Mouse (Mus musculus) spleen, adult 10 weeks (tissue): Measurements from ENCODE around the gene Fcrl6. TPM values are rescaled to one million over a fixed set of nuclear protein-coding genes. Genes with fewer than 3 reads are reported as not detected.

Experiments used
- polyA plus RNA-seq: library from polyadenylated mRNA; stranded (reverse); fragments of 350-450 nt; fragmentation: Illumina TruSeq; extraction: RNeasy Lipid Tissue Mini Kit (QIAGEN cat#74804); gene quantifications from one replicate; pipeline ENCODE4 v1.2.3, GENCODE M21; 2015; ENCODE audit warnings: low replicate concordance; ENCODE audit not compliant: insufficient read depth

Gene Fcrl6
- 0.19 TPM for polyA plus RNA-seq

GRCm38 (mm10) chr1:172602326-172602725, at the start of gene Fcrl6:
Gene Fcrl6, minus strand, starts transcription at chr1:172602551.

GRCm38 (mm10) chr1:172632451-172633326, 30.3 kb upstream of the Fcrl6 start, which contains the start of gene Dusp23:
Gene Dusp23, minus strand, starts transcription at chr1:172632962.

GRCm38 (mm10) chr1:172590385-172590784, 12.0 kb downstream of the Fcrl6 start, which contains the start of gene Slamf8:
Gene Slamf8, minus strand, starts transcription at chr1:172590568.

GRCm38 (mm10) chr1:172555638-172556037, 46.7 kb downstream of the Fcrl6 start, which contains the start of gene Vsig8:
Gene Vsig8, plus strand, starts transcription at chr1:172555938.

Other genes starting within 250 kb of the Fcrl6 start
- 33.5 TPM for gene Pigm, start 226.0 kb downstream of the Fcrl6 start, polyA plus RNA-seq
- gene Slamf9, start 127.2 kb downstream of the Fcrl6 start, polyA plus RNA-seq: 9.1 TPM
- 3.2 TPM for gene Igsf9, start 120.8 kb downstream of the Fcrl6 start, polyA plus RNA-seq
- gene Tagln2, start 102.5 kb downstream of the Fcrl6 start, polyA plus RNA-seq: 194 TPM
- 0.50 TPM for gene Cfap45, start 81.8 kb downstream of the Fcrl6 start, polyA plus RNA-seq
- not detected for gene Vsig8, start 46.6 kb downstream of the Fcrl6 start, polyA plus RNA-seq
- gene Slamf8, start 12.0 kb downstream of the Fcrl6 start, polyA plus RNA-seq: 29.7 TPM
- gene Dusp23, start 30.4 kb upstream of the Fcrl6 start, polyA plus RNA-seq: 4.1 TPM
- gene Crp, start 95.5 kb upstream of the Fcrl6 start, polyA plus RNA-seq: not detected